Mouse (Mus musculus) G1E (cell line): ENCODE results near the gene Gm6408. TPM values are rescaled to one million over a fixed set of nuclear protein-coding genes. Genes with fewer than 3 reads are reported as not detected.

Source experiments
- ATAC-seq: 2 replicates; pipeline ENCODE4 v1.8.0; 2016; ENCODE audit warnings: mild to moderate bottlenecking; ENCODE audit not compliant: insufficient number of reproducible peaks, poor library complexity, low FRiP score, severe bottlenecking; ENCODE audit errors: extremely low read depth
- DNase-seq: peaks from one replicate; pipeline ENCODE4 v3.0.0; 2012; ENCODE audit warnings: low spot score
- H3K27me3 ChIP-seq: 2 replicates; pipeline ENCODE4 v1.6.1; 2012; ENCODE audit warnings: mild to moderate bottlenecking, low read length, inconsistent platforms; ENCODE audit not compliant: insufficient read depth
- H3K36me3 ChIP-seq: replicated peaks from 2 replicates; pipeline ENCODE3; 2012; ENCODE audit warnings: mild to moderate bottlenecking, inconsistent platforms
- H3K4me1 ChIP-seq: 2 replicates; pipeline ENCODE4 v1.6.1; 2012; ENCODE audit warnings: low read depth, low read length, inconsistent platforms, mixed read lengths; ENCODE audit not compliant: insufficient read depth
- H3K4me3 ChIP-seq: 2 replicates; pipeline ENCODE4 v1.5.1; 2012; ENCODE audit warnings: low read depth, mild to moderate bottlenecking, inconsistent platforms, low read length, moderate library complexity, mixed read lengths
- H3K9me3 ChIP-seq: replicated peaks from 2 replicates; pipeline ENCODE4 v1.6.1; 2012; ENCODE audit warnings: inconsistent platforms
- CTCF ChIP-seq: IDR thresholded peaks from 2 replicates; pipeline ENCODE4 v1.5.1; 2012; ENCODE audit warnings: low read depth, low read length, inconsistent platforms, mixed read lengths
- GATA1 ChIP-seq: IDR thresholded peaks from 2 replicates; pipeline ENCODE4 v1.6.1; 2012; ENCODE audit warnings: borderline replicate concordance, low read length, inconsistent platforms, mixed read lengths
- GATA2 ChIP-seq: IDR thresholded peaks from 2 replicates; pipeline ENCODE4 v1.6.1; 2012; ENCODE audit warnings: low read depth, low read length, inconsistent platforms, borderline replicate concordance
- POLR2AphosphoS5 ChIP-seq: IDR thresholded peaks from 2 replicates; pipeline ENCODE4 v1.6.1; 2012; ENCODE audit warnings: low read depth, low read length, inconsistent platforms; ENCODE audit not compliant: insufficient replicate concordance
- TAL1 ChIP-seq: conservative IDR thresholded peaks from 2 replicates; pipeline ENCODE4 v1.6.1; 2012; ENCODE audit warnings: low read depth, low read length, inconsistent platforms, mixed read lengths
- polyA plus RNA-seq: library from polyadenylated mRNA; stranded (reverse); fragments of >175 nt; gene quantifications from 2 replicates; pipeline ENCODE4 v1.2.3, GENCODE M21; 2012
- total RNA-seq, 2 experiments: library from RNA; stranded (forward) in 1 of 2; stranded (reverse) in 1 of 2; fragments of 200-1000 nt in 1 of 2; fragments of >200 nt in 1 of 2; fragmentation: Nextera tagmentation in 1 of 2; gene quantifications; 2 replicates each; pipeline ENCODE4 v1.2.3; 2014 to 2017

Gene Gm6408
- total and polyA plus RNA-seq, 3 experiments: not detected

DNA sequence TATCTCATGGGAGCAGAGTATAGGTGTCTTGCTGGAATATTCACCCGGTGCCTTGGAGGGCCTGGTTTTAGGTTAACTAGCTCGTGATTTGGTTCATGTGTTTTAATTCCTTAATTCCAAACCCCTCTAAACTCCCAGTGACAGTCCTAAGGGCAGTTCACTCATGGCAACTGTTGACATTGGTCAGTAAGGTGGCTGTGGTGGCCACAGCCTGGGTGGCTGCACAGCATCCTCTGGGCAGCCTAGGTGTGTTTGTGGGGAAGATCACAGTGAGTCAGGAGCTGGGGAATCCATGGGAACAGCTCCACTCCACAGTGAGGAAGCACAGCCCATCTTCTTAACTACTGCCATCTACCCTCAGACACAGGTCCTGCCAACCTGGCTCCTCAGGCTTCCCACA, 35.1 kb upstream of the Gm6408 start:
- no peak for DNase-seq
- Histone ChIP-seq H3K4me3 (no peak overlapping the region), H3K36me3 (no peaks in the 10 kb centered on the region), H3K9me3 (peaks cover 24% of the 10 kb centered on the region), H3K4me1 (no peaks in the 10 kb centered on the region), H3K27me3 (no peaks in the 10 kb centered on the region)
- TF ChIP-seq CTCF (no peak), TAL1 (no peak), POLR2AphosphoS5 (no peak), GATA2 (no peak), GATA1 (no peak)
- ATAC-seq: no peak

DNA sequence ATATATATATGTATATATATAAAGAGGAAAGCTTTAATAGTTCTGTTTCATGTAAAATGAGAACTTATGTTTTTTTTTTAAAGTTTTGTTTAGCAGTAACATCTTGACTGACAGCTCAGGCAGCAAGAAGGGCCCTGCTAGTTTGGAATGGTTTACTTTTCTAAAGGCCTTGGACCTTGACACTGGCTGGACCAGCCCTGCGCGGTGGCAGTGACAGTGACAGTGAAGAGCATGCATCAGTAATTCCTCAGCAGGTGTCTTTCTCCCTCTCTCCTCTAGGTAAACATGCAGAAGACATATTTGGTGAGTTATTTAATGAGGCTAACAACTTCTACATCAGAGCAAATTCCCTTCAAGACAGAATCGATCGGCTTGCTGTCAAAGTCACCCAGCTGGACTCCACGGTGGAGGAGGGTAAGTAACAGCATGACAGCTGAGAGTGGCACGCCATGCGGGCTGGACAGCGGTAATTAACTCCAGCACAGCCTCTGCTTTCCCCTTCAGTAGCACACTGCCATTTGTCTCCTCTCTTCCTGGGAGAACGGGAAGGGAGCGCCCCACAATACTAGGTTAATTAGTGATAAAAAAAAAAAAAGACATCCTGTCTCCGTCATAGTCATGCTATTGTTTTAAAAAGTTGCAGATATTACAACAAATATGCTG, 30.0 kb upstream of the Gm6408 start:
- TF ChIP-seq TAL1 (no peak), CTCF (no peak), GATA1 (no peak), POLR2AphosphoS5 (no peak), GATA2 (no peak)
- DNase-seq (no peak), ATAC-seq (no peak)
- Histone ChIP-seq H3K9me3 (peaks cover 37% of the 10 kb centered on the region), H3K27me3 (no peaks in the 10 kb centered on the region), H3K4me3 (no peak overlapping the region), H3K4me1 (no peaks in the 10 kb centered on the region), H3K36me3 (no peaks in the 10 kb centered on the region)

DNA sequence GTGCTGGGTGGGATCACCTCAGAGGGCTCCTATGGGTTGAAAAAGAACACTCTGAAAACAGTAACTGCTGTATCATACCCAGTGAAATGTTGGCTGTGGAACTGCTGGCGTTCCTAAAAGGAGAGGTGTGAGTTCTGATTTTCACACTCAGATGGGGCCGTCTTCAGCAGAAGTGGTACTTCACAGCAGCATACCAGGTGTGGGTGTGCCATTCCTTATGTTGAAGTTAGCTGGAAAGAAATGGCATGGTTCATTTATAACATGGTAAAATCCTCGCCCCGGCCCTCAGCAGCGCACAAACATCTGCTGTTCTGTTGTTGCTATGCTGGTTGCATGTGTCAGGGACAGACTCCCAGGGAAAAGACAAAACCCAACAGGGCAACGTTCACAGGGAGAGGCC, 28.2 kb upstream of the Gm6408 start:
- H3K4me3 ChIP-seq: no peak overlapping the region
- ATAC-seq: no peak
- TF ChIP-seq GATA1 (no peak), POLR2AphosphoS5 (no peak), TAL1 (no peak), CTCF (no peak), GATA2 (no peak)
- no peaks in the 10 kb centered on the region for H3K4me1 ChIP-seq
- peaks cover 27% of the 10 kb centered on the region for H3K9me3 ChIP-seq
- DNase-seq: no peak
- no peaks in the 10 kb centered on the region for H3K27me3 ChIP-seq
- no peaks in the 10 kb centered on the region for H3K36me3 ChIP-seq

DNA sequence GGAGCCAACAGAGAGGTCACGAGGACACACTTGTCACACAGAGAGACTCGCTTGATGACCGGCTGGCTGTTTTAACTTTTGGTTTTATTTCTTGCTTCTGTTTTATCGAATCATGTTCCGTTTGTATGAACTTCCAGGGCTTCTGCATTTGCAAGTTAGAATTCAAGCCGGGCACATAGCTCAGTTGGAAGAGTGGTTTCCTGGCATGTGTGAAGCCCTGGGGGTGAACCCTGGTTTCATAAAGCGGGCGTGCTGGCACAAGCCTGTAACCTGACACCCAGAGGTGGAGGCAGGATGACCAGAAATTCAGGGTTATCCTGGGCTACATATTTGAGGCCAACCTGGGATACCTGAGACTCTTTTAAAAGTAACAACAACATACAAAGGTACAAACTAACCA, 20.2 kb upstream of the Gm6408 start:
- Histone ChIP-seq H3K36me3 (no peaks in the 10 kb centered on the region), H3K4me1 (no peaks in the 10 kb centered on the region), H3K4me3 (no peak overlapping the region), H3K27me3 (no peaks in the 10 kb centered on the region), H3K9me3 (peaks cover 7% of the 10 kb centered on the region)
- no peak for DNase-seq
- TF ChIP-seq TAL1 (no peak), GATA1 (no peak), GATA2 (no peak), POLR2AphosphoS5 (no peak), CTCF (no peak)
- ATAC-seq: no peak

DNA sequence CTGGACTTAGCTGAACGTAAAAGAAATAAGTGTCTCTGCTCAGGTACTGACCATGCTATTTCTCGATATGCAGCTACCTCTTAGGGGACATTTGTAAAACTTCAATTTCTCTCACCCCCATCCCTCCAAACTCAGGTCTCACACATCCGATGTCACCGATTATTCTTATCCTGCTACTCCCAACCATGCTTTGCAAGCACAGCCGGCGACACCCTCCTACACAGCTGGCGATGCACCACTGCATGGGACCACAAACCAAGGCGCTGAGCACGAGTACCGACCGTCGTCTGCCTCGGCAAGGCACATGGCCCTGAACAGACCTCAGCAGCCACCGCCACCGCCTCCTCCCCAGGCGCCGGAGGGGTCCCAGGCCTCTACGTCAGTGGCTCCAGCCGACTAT, 15.1 kb upstream of the Gm6408 start:
- Histone ChIP-seq H3K4me1 (no peaks in the 10 kb centered on the region), H3K9me3 (peaks cover 34% of the 10 kb centered on the region), H3K36me3 (no peaks in the 10 kb centered on the region), H3K27me3 (no peaks in the 10 kb centered on the region), H3K4me3 (no peak overlapping the region)
- DNase-seq (no peak), ATAC-seq (no peak)
- no peak for TF ChIP-seq POLR2AphosphoS5
- TF ChIP-seq TAL1: no peak
- no peak for TF ChIP-seq GATA2
- no peak for TF ChIP-seq CTCF
- TF ChIP-seq GATA1: no peak

DNA sequence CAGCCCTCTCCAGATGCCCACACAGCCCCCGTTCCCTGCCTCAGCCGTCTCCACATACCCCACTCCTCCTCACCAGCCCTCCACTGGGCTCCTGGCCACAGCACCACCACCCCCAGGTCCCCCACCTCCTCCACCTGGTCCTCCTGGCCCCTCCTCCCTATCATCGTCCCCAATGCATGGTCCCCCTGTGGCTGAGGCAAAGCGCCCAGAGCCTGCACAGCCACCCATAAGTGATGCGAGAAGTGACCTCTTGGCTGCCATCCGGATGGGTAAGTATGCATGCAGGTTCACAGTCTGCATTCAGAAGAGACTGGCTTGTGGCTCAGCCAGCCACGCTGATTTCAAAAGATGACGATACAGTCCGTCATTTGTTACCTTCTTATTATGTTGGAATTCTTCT, 13.5 kb upstream of the Gm6408 start:
- H3K27me3 ChIP-seq: no peaks in the 10 kb centered on the region
- TF ChIP-seq TAL1: no peak
- H3K4me1 ChIP-seq: no peaks in the 10 kb centered on the region
- H3K9me3 ChIP-seq: peaks cover 37% of the 10 kb centered on the region
- no peaks in the 10 kb centered on the region for H3K36me3 ChIP-seq
- DNase-seq (no peak), ATAC-seq (no peak)
- H3K4me3 ChIP-seq: no peak overlapping the region; the same call in 1 of the 2 replicates

DNA sequence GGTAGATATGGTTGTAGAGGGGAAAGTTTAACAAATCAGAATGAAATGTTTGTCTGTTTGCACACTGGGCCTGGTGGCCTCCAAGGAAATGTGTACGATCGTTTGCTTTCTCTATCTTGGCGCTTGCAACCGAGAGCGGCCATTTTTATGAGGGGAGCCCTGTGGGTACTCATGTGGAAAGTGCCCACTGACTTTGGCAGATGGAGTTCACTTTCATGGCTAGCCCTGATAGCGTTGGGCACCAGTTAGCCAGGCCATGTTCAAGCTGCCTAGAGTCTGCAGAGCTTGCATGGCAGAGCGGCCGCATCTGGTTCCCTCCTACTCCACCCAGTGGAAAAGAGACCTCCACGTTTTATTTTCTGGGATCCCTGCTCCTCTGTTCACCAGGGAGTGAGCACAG, 10.9 kb upstream of the Gm6408 start:
- Histone ChIP-seq H3K27me3 (no peaks in the 10 kb centered on the region), H3K4me3 (no peak overlapping the region), H3K36me3 (no peaks in the 10 kb centered on the region), H3K9me3 (peaks cover 30% of the 10 kb centered on the region), H3K4me1 (no peaks in the 10 kb centered on the region)
- ATAC-seq: no peak
- no peak for TF ChIP-seq POLR2AphosphoS5
- TF ChIP-seq TAL1: no peak
- TF ChIP-seq GATA2: no peak
- TF ChIP-seq GATA1: no peak
- no peak for TF ChIP-seq CTCF
- DNase-seq: no peak
